Mouse (Mus musculus) lung, adult 18-20 months (tissue): ENCODE measurements around the gene Arrdc2.
"Not testable (repeated sequence)": the region's sequence is repeated elsewhere in the genome, so short reads cannot be mapped to it uniquely, and the experiment has no call there.

ENCODE experiments used
- DNase-seq, 2 experiments: peaks; one replicate each; pipeline ENCODE4 v3.0.0; 2022; ENCODE audit warnings: mixed read lengths in 2 of 2

The Arrdc2 gene

DNA sequence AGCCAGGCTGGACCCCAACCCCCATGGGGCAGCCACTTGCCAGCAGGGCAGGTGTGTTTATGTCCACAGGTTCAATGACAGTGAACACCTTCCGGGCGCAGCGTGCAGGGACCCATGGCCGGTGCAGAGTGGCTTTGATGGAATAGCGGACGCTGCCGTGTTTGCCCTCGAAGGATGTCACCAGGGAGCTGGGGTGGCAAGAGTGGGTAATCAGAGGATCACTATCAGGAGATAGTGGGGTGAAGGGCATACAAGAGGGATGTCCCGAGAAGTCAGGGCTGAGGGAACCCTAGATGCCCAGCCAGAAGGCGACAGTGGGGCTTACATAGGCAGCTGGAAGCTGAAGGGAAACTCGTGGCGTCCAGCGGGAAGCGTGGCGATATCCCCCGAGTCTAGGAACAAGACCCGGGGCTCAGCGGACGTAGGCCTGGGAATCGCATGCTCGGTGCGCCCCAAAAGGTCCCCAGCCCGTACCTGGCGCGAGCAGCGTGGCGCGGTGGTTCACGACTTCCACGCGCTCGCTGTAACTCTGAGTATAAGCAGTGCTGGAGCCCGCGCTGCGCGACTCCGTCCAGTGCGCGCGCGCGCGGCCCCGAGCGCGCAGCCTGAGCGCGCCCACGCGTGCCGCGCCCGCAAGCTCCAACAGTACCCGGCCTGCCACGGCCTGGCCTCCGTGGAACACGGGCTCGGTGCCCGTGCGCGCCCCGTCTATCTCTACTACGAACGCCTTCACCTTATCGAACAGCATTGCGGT is 689 bp downstream of the Arrdc2 start:
- DNase-seq = peak in 1 of 2 experiments; percentile 32

DNA sequence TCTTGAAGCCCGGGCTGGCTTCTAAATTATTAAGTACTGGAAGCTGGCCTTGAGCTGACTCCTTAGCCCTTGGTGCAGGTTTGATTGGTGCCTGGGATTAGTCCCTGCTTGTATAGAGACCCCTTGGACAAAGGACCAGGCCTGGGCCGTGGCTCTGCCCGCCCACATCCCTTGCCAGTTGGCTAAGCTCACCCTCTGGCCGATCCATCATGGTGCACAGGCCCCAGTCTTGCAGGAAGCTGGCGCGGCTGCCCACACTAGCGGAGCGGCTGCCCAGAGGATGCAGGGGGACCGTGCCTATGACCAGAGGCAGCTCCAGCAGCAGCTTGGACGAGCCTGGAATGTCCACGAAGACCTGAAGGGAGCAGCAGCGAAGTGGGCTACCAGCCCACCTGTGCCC is 2.9 kb downstream of the Arrdc2 start:
- DNase-seq = no peak

DNA sequence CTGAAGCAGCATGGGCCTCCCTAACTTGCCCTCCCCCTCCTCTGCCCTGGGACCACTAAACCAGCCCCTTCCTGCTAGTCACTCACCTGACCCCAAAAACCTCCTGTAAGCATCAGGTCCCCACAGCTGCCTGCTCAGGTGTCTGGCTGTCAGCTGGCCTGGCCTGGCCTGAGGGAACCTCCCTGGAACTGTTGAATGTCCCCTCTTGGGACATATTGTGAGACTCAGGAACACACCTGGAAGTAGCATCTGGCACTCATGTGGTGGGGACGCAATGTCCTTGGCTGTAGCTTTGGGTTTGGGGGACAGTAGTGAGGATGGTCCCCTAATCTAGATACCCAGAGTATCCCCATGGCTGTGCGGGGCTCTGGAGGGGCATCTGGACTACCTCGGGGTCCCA is 5.4 kb downstream of the Arrdc2 start:
- DNase-seq = no peak

DNA sequence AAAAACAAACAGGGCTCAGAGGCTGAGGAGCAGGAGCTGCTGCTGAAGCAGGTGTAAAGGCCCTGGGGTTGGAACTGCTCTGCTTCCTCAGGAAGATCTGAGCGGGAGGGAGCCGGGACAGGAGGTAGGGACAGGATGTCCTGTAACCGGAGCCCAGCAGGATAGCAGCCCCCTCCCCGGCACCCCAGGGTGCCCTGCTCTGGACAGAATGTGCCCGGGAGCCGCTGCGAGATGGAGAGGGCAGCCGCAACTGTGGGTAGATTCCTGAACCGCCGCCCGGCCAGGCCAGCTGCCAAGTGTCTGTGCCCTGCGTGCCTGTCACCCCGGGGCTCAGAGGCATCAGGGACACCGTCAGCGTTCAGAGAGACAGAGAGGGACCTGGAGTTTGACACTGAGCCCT is 6.0 kb downstream of the Arrdc2 start:
- peak; percentile 65 to 85 for DNase-seq

DNA sequence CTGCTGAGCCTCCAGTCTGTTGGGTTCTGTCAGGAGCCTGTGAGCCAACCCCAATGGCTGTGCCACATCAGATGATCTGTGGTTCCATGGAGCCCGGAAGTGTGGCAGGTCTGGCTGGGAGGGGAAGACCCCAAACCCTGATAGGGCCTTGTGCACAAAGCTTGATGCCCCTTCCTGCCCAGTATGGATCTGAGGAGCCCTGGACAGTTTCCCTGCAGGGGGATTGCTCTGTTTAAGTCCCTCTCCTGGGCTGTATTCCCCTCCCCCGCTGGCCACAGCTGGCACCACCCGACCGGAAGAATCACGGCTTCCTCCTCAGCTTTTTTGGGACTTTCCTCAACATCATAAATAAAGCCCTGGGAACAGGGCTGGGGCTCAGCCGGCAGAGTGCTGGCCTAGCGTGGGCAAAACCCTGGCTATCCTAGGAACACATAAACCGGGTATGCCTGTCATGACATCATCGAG is 6.5 kb downstream of the Arrdc2 start:
- DNase-seq = peak; percentile 63 to 67

DNA sequence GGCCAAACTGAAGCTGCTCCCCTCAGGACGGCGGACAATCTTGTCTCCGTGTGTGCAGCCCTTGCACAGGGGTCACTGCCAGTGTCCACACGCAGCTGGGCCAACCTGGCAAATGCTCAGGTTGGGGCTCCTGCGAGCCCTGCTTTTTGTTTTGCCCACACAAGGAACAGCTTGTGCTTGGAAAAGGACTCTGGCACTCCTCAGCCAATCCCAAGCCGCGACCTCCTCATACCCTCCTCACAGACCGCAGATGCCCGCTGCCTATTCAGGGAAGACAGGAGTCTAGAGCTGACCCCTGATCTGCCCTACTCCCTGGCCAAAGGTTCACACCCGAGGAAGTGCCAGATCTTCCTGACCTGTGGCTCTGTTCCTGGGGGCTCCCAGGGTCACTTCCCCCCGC is 7.1 kb downstream of the Arrdc2 start:
- DNase-seq = no peak

DNA sequence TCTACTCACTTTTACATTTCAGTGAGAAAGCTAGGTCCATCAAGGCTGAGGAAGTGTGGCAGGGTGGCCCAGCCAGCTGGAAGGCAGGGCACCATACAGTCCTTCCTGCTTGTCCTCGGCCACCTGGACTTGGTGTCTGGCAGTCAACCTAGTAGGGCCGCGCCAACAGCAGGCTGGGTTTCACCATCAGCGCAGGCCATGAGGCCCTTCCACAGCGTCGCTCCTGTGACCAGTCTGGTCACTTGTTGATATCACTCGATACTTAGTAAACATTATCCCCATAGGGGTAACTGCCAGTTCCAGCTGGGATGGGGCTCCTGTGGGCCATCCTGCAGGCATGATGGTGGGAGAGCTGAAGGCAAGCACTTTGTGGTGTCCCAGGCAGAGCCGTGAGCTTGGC is 8.0 kb downstream of the Arrdc2 start:
- DNase-seq = no peak

DNA sequence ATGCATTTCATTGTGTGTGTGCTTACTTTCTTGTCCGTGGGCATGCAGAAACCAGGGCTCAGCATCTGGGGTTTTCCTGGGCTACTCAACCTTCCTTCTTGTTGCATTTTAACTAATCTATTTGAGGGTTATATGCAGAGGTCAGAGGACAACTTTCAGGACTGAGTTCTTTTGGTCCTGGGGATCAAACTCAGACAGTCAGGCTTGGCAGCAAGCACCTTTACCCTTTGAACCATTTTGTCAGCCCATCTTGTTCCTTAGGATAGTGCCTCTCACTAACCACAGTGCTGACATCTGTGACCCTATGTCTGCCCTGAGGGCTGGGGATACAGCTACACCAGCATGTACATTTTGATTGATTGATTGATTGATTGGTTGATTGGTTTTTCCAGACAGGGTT is 11.7 kb downstream of the Arrdc2 start:
- no peak for DNase-seq

DNA sequence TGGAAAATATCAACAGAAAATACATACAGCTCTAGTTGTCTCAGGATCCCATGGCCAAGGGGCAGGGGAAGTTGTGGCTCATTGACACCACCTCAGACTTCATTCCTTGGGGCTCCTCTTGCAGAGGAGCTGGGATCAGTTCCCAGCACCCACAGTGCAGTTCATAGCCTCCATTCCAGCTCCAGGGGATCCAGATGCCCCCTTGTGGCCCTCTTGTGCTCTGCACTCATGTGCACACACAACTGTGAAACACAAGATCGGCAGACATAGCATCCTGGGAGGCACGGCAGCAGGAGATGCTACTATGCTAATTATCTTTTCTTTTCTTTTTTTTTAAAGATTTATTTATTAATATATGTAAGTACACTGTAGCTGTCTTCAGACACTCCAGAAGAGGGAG is 12.5 kb downstream of the Arrdc2 start:
- DNase-seq = no peak

DNA sequence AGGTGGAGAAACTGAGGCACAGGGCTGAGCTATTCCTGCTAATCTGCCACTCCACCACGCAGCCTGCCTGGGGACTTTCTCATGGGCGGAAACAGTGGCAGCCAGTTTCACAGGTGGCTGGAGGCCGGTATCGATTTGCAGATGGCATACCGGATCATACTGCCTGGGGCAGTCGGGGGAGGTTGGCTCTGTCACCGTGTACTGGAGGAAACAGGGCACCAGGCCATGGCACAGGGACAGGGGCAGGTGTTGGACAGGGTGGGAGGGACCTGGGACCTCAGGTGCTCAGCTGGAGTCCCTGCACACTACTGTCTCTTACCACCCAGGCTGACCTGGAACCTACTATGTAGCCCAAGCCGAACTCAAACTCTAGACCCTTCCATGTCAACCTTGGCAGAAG is 13.7 kb downstream of the Arrdc2 start:
- no peak for DNase-seq

DNA sequence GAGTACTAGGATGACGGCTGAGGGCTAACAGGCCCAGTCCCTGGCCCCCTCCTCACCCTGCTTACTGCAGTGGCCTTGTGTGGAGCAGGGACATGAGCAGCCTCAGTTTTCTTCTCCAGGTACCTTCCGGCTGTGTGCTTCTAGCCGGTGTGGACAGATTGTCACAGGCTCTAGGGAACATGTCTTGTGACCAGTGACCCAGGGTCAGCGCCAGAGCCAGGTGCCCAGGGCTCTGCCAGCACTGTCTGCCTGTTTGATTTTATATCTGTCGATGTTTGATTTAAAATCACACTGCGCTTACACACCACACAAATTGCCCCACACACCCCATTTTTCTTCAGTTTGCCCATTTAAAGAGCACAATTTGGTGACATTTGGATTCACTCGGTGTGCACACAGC is 15.7 kb downstream of the Arrdc2 start:
- no peak for DNase-seq

DNA sequence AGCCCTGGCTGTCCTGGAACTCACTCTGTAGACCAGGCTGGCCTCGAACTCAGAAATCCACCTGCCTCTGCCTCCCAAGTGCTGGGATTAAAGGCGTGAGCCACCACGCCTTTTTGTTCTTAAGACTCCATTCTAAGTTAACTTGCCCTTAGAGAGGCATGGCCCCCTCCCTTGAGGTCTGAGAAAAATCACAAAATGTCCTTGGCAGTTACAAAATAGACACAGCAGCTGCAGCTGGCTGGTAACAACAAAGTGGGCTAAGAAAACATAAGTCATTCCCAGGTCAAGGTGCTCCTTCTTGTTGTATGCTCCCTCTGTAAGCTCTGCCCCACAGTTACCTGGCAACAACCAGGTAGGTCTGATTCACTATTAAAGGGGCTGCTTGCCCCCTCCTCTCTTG is 16.9 kb downstream of the Arrdc2 start:
- DNase-seq = not testable (repeated sequence)

DNA sequence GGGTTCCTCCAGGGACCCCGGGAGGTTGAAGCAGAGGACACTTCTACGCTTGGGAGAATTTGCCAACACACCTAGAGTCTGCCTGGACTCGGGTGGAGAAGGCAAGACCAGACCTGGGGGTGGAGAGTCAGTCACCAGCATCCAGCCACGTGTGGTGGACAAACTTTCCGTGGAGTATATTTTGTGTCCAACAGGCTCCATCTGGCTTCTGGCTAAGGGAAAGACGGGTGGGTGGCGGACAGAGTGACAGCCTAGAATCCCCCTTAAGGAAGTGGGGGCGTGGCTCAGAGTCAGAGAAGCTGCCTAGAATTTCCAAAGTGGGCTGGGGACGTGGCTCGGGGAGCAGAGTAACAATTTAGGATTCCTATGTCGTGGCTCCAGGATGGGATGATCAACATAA is 17.5 kb downstream of the Arrdc2 start:
- no peak for DNase-seq

DNA sequence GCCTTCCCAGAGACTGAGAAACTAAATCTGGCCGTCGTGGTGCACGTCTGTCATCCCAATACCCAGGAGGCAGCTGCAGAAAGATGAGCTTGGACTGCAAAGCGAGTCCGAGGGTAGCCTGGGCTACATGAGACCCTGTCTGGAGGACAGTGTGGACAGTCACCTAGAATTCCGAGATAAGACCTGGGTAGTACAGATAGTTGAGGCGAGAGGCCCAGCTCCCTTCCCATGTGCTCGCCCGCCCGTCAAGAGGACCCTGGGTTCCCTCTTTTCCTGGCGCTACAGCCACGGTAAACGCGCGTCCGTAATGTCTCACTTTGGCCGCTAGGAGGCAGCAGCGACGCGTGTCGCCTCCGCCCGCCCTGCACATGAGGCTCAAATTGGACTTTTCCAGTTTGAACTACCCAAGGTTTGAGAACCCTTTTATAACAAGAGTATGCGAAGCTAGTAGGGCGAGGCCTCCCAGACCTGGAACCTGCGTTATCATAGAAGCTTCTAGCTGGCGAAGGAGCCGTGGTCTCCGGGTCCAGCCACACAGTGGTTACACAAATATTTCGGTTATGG is 18.0 kb downstream of the Arrdc2 start:
- DNase-seq = peak; percentile 67 to 71

DNA sequence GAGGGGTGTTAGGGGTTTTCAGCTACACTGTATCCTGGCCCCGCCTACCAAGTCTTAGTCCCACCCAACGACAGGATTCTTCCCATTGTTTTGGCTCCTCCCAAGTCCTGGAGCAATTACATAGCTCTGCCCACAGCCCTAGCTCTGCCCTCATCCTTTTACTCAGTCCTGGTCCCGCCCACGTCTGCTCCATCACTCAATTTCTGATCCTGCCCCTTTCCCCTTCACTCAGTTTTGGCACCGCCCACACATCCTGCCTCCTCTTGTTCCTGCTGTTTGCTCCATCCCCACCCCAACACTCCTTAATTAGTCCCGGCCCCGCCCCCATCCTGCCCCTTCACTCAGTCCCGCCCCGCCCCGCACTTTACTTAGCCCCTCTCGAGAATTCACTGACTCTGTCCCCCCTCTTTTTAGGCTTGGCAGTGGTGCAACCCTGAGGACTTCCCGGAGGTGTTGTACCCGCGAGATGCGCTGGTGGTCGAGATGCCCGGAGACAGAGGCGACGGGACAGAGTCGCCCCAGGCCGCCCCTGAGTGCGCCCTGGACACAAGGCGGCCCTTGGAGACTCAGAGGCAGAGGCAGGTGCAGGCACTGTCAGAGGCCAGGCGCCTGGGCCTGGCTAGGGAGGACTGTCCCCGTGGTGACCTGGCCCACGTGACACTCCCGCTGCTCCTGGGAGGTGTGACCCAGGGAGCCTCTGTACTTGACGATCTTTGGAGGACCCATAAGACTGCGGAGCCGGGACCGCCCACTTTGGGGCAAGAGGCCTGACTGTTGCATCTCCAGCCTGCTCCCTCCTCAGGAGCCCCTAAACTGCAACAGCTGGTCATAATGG is 19.2 kb downstream of the Arrdc2 start:
- peak; percentile 94 to 96 for DNase-seq

DNA sequence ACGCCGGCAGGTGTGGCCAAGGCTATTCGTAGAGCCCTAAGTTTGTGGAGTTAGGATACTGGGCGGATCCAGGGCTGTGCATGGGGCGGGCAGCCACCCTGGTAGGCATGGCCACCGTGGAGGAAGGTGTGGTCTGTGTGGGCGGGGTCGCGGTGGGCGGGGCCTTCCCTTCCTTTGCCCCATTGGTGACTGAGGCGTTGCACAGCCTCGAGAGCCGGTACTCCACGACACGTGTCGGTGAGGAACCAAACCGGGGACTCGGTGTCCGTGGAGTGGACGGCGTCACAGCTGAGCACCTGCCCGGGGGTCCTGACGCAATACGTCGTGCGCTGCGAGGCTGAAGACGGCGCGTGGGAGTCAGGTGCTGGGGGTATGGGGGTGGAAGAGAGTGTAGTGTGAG is 22.8 kb downstream of the Arrdc2 start:
- peak; percentile 79 to 88 for DNase-seq

DNA sequence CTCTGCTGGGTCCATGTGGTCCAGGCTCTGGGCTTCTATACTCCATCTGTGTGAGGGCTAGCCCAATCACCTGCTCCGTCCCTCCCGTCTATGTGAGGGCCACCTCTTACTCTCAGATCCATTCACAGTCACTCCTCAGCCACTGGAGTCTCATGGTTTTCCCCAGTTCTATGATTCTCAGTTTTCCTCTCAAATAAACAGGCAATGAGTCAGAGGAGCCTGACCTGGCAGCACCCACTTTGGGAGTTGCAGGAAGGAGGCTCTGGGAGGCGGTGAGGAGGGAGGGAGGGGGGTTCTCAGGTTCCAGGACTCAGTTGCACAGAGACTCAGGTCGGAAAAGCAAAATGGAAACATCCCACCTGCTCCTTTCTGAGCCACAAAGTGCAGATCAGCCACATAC is 26.6 kb downstream of the Arrdc2 start:
- DNase-seq = no peak

DNA sequence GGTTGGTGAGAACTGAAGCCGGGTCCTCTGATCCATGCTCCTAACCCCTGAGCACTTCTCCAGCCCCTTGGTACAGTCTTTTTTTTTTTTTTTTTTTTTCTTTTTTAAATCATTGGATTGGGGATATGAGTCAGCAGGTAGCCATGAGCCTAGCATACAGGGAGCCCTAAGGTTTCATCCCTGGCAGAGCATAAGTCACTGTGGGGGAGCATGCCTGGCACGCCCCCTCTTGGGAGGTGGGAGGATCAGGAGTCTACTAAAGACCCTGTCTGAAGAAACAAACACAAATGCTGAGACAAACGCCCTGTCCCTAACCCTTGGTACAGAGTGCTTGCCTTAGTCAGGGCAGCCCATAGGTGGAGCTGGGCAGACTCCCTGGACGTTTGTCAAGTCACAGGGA is 27.5 kb downstream of the Arrdc2 start:
- DNase-seq = no peak

DNA sequence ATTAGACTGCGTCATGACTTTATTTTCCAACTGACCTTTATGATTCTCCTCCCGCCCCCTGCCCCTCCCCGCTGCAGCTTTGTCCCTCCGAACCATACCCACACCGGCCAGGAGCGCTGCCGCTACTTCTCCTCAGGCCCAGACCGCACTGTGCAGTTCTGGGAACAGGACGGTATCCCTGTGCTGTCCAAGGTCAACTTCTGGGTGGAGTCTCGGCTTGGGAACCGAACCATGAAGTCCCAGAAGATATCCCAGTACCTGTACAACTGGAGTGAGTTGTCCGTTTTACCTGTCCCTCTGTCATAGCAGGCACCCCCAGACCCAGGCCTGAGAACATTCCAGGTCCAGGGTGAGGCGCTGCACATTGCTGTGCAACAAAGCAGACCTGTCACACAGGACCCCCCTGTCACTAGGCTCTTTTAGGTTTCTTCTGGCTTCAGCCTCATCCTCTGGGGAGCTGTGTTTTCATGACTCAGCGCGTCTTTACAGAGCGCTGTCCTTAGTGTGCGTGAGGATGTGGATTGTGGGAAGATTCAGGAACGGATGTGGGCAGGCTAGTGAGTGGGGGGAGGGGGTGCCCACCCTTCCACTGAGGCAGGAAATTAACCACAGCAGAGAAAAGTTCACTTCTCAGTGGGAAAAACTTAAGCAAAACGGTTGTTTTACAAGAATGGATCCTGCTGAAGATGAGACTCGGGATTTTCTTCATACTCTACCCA is 28.4 kb downstream of the Arrdc2 start:
- DNase-seq = no peak

DNA sequence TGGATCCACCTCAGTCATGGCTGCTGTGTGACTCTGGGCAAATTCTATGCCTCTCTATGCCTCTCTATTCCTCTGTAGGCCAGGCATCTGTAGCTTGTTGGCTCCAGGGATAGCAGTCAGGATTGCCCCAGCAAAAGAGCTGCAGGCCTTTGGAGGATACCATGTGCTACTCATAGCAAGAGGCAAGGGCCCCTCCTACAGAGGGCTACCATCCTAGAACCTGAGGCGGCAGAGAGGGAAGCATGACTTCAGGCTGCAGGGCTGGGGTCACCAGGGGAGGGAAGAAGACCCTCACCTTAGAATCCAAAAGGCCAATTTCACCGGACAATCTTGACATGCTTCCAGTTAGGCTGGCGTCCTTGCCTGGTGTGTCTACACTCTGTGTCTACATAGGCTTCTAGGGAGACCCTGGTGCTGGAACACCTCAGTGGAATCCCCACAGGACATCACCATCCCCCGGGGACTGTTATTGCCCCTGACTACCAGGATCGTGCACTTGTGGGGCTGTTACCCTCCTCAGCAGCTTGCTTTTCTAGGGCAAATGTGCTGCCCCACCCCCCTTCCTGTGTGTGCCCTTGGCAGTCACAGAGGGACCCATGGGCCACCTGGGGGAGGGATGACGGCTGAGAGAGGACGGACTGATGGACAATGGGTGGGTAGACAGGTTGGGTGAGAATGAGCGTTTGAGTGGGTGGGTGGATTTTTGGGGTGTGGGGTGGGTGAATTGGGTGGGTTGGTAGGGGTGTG is 30.4 kb downstream of the Arrdc2 start:
- no peak for DNase-seq

DNA sequence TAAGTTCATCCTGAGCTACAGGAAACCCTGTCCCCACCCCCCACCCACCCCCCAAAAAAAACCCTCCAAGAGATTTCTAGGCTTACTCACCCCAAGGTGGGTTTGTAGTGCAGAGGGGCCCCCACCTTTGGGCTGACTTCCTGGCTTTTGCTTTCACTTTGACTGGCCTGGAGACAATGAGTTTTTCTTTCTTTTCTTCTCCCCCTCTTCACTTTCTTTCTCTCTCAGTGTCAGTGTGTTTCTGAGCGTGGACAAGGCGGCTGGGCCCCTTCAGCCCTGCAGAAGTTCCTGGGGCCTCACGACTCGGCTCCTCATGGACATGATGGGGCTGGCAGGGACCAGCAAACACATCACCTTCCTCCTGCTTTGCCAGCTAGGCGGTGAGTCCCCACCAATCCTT is 31.3 kb downstream of the Arrdc2 start, which contains the start of gene Il12rb1:
Gene Il12rb1 (plus strand): TSS at position 211 of the 400 bp plus-strand sequence.
- no peak for DNase-seq

DNA sequence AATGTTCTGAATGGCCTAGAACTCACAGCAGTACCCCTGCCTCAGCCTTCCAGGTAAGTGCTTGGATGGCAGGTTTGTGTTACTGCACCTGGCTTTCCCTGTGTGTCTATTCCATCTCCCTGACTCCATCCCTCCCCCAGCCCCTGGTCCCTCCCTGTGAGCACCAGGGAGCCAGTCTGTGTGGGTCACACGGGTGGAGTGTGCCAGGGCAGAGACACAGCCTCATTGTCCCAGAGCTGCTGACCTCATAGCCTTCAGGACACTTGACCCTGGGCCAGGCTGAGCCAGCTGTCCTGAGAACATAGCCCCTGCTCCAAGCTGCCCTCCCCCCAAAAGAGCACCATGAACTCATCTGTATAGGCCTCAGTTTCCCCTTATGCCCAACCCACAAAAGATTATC is 32.2 kb downstream of the Arrdc2 start:
- no peak for DNase-seq
